Mouse (Mus musculus) hindbrain, postnatal 0 days (tissue): ENCODE measurements around the gene Trpm8. TPM values are rescaled to one million over a fixed set of nuclear protein-coding genes. Genes with fewer than 3 reads are reported as not detected.
A peak's percentile ranks its signal among the peaks of the same experiment; 100 is the strongest.

ENCODE experiments used
- ATAC-seq: fragments of 200-750 bp; cut with Nextera tagmentation; 2 replicates; pipeline ENCODE4 v1.8.0; 2017; ENCODE audit warnings: mild to moderate bottlenecking, moderate TSS enrichment, moderate library complexity
- DNase-seq: peaks from one replicate; pipeline ENCODE4 v3.0.0-alpha.2; 2015; ENCODE audit warnings: low spot score
- H3K27ac ChIP-seq: fragments of 300-500 bp; sonication (generic); 2 replicates; pipeline ENCODE4 v1.5.1; 2014; ENCODE audit warnings: mild to moderate bottlenecking
- H3K27me3 ChIP-seq: fragments of 300-500 bp; sonication (generic); 2 replicates; pipeline ENCODE4 v1.6.1; 2014; ENCODE audit warnings: low read length, mixed read lengths; ENCODE audit not compliant: insufficient read depth
- H3K36me3 ChIP-seq: fragments of 300-500 bp; sonication (generic); 2 replicates; pipeline ENCODE4 v1.6.1; 2014; ENCODE audit warnings: low read length, mixed read lengths; ENCODE audit not compliant: insufficient read depth
- H3K4me1 ChIP-seq: fragments of 300-500 bp; sonication (generic); 2 replicates; pipeline ENCODE4 v1.6.1; 2014; ENCODE audit warnings: antibody characterized with exemption, low read length, mixed read lengths; ENCODE audit not compliant: insufficient read depth
- H3K4me2 ChIP-seq: fragments of 300-500 bp; sonication (generic); 2 replicates; pipeline ENCODE4 v1.6.1; 2014; ENCODE audit warnings: low read depth, mild to moderate bottlenecking, low read length, moderate library complexity, mixed read lengths
- H3K4me3 ChIP-seq: fragments of 300-500 bp; sonication (generic); 2 replicates; pipeline ENCODE4 v1.5.1; 2014; ENCODE audit warnings: low read length
- H3K9ac ChIP-seq: fragments of 300-500 bp; sonication (generic); replicated peaks from 2 replicates; pipeline ENCODE4 v1.6.1; 2014; ENCODE audit warnings: mild to moderate bottlenecking, low read length, moderate library complexity, mixed read lengths
- H3K9me3 ChIP-seq: fragments of 300-500 bp; sonication (generic); 2 replicates; pipeline ENCODE4 v1.6.1; 2016; ENCODE audit warnings: low read length, mixed read lengths
- CTCF ChIP-seq: IDR thresholded peaks from 2 replicates; pipeline ENCODE4 v1.5.1; 2016; ENCODE audit warnings: antibody characterized with exemption, control low read depth, low read depth
- WGBS: fragments of 180-500 bp; shearing (Covaris S2); extraction: QIAGEN DNeasy Blood & Tissue Kit; methylation state at CpG from one replicate; pipeline ENCODE4 v1.1.7; 2014; 5-methylcytosine and 5-hydroxymethylcytosine counted together
- polyA plus RNA-seq: library from polyadenylated mRNA; unstranded; fragments of >200 nt; fragmentation: Nextera tagmentation; extraction: Ambion mirVana; gene quantifications from 2 replicates; pipeline ENCODE4 v1.2.1, GENCODE M21; 2015
- total RNA-seq: library from RNA; depleted of rRNA; stranded (reverse); fragments of >200 nt; gene quantifications from 2 replicates; pipeline ENCODE4 v1.2.3, GENCODE M21; 2014; rRNA removed

Trpm8 gene
- total RNA-seq (0.05 and 0.14 TPM in 2 replicates), polyA plus RNA-seq (0.11 and 0.15 TPM in 2 replicates)

DNA sequence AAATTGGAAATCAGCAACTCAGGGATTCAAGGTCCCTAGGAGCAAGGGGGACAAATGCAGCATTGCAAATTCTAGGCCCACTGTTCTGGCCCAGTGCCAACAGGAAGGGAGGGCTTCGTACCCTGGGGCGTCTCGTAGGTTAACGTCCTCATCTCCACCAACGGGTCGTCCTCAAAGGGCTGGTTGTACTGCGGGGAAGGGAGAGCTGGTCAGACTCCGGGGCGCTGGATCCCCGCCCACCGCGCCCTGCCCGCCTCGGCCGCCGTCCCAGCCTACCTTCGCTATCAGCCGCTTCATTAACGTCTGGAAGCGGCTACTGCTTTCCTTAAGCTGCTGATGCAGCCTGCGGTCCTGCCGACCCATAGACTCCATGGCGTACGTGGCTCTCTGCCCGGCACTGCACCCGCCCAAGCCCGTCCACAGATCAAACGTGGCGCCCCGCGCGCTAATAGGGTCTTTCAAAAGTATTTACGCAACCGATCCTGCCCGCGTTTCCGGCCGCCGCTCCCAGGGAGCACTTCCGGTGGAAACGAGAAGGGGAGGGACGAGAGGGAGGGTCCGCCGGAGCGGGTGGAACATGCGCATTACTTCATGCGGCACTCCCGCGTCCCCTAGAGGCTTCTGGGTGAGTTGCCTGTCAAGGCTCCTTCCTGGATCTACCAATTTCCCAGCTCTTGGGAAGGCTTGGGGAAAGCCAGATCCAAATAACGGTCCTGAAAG lies at the start of gene Trpm8, which contains the start of gene Hjurp:
Gene Trpm8, plus strand, starts transcription at position 564 of the 720 bp plus-strand sequence.
Gene Hjurp, minus strand, starts transcription at position 536 of the 720 bp plus-strand sequence.
- peak within 1 kb of the TSS; percentile 72 for H3K27ac ChIP-seq
- H3K9me3 ChIP-seq: no peaks in the 10 kb centered on the region; the same call in 1 of the 2 replicates
- no peaks in the 10 kb centered on the region for H3K27me3 ChIP-seq
- ATAC-seq: peak; percentile 98
- 1% methylated on average over 50 of the region's 50 CpGs for WGBS
- peak within 1 kb of the TSS; percentile 60 for H3K4me2 ChIP-seq
- peak within 1 kb of the TSS; percentile 53 for H3K4me3 ChIP-seq
- TF ChIP-seq CTCF: peak; percentile 100
- peaks cover 22% of the 10 kb centered on the region for H3K36me3 ChIP-seq
- H3K9ac ChIP-seq: peak within 1 kb of the TSS; percentile 61
- H3K4me1 ChIP-seq: peaks cover 19% of the 10 kb centered on the region
- DNase-seq: peak; percentile 100

DNA sequence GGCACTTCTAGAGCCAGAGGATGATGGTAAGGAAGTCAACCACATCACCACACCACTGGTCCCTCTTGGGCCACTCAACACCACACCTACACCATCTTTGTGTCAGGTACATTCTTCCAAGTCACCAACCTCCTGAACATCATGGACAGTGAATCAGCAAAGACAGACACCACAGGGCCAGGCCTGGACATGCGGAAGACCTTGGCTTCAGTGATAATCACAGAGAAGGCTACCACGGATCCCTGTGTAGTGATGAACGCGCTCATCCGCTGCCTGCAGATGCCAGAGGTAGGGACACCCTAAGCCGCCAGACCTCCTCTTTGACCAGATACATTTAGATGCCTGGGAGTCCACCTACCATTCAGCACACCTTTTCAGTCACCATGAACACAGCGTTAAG lies 49.3 kb upstream of the Trpm8 start:
- WGBS: 68% methylated on average over 7 of the region's 7 CpGs
- DNase-seq (no peak), ATAC-seq (no peak)
- Histone ChIP-seq H3K9me3 (peaks cover 78% of the 10 kb centered on the region), H3K4me3 (no peak overlapping the region), H3K4me1 (no peaks in the 10 kb centered on the region), H3K4me2 (no peak overlapping the region), H3K36me3 (no peaks in the 10 kb centered on the region), H3K9ac (no peak overlapping the region), H3K27ac (no peak overlapping the region), H3K27me3 (no peaks in the 10 kb centered on the region)
- no peak for TF ChIP-seq CTCF

DNA sequence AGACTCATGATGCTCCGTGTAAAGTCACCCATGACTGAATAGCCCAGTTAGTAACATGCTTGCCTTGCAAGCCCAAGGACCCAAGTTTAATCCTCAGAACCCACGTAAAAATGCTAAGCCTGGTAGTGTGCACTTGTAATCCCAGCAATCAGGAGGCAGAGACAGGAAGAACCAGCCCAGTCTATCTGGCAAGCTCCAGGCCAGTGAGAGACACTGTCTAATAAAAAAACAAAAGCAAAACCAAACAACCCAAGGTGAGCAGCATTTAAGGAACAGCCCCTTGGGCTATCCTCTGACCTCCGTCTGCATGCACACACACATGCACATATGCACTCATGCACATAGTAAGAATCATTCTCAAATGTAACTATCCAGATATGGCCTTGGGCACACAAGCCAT lies 47.9 kb upstream of the Trpm8 start:
- H3K36me3 ChIP-seq: no peaks in the 10 kb centered on the region
- ATAC-seq: no peak
- TF ChIP-seq CTCF: no peak
- H3K4me3 ChIP-seq: no peak overlapping the region
- no peaks in the 10 kb centered on the region for H3K27me3 ChIP-seq
- H3K4me2 ChIP-seq: no peak overlapping the region
- H3K4me1 ChIP-seq: no peaks in the 10 kb centered on the region
- WGBS: 79% methylated on average over 3 of the region's 3 CpGs
- DNase-seq: no peak
- H3K27ac ChIP-seq: no peak overlapping the region
- H3K9ac ChIP-seq: no peak overlapping the region
- peaks cover 93% of the 10 kb centered on the region for H3K9me3 ChIP-seq

DNA sequence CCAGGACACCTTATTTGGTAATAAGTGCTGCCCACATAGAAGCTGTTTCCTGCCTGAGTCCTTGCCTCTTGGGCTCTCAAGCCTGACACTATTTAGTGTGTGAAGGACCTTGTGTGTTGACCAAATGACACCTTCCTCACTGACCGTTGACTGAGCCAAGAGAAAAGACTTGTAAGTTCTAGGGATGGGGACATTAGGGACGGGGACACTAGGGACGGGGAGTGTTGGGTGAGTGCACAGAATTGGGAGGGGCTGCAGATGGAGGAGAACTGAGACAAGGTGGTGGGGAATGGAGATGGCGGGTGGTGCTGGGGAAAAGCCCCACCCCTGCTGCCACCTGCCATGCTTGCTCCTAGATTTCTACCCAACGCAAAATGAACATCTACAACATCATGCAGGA lies 47.5 kb upstream of the Trpm8 start:
- no peak for DNase-seq
- no peak overlapping the region for H3K4me3 ChIP-seq
- no peaks in the 10 kb centered on the region for H3K27me3 ChIP-seq
- ATAC-seq: no peak
- H3K9me3 ChIP-seq: peaks cover 97% of the 10 kb centered on the region
- no peak overlapping the region for H3K9ac ChIP-seq
- no peak overlapping the region for H3K27ac ChIP-seq
- 83% methylated on average over 5 of the region's 5 CpGs for WGBS
- TF ChIP-seq CTCF: no peak
- H3K4me2 ChIP-seq: no peak overlapping the region
- H3K36me3 ChIP-seq: no peaks in the 10 kb centered on the region
- H3K4me1 ChIP-seq: no peaks in the 10 kb centered on the region

DNA sequence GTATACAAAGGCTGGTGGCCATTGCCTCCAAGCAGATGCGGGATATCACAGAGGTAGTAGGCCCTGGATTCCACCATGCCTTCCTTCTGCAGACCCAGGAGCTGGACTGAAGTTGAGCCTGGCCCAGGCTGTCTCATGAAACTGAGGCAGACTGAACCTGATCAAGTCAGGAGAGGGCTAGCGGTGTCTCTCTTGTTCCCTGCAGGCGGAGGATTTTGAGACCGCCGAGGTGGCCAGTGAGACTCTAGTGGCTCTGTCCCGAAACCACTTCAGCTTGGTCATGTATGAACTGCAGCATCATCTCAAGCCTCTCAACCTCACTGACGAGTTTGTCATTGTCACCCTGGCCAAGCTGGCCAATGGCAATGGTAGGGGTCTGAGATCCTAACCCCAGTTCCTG lies 47.0 kb upstream of the Trpm8 start:
- 73% methylated on average over 7 of the region's 7 CpGs for WGBS
- H3K4me2 ChIP-seq: no peak overlapping the region
- no peaks in the 10 kb centered on the region for H3K4me1 ChIP-seq
- no peak for TF ChIP-seq CTCF
- H3K27me3 ChIP-seq: no peaks in the 10 kb centered on the region
- no peak overlapping the region for H3K4me3 ChIP-seq
- H3K36me3 ChIP-seq: no peaks in the 10 kb centered on the region
- ATAC-seq (no peak), DNase-seq (no peak)
- H3K9ac ChIP-seq: no peak overlapping the region
- H3K27ac ChIP-seq: no peak overlapping the region
- H3K9me3 ChIP-seq: peaks cover 99% of the 10 kb centered on the region

DNA sequence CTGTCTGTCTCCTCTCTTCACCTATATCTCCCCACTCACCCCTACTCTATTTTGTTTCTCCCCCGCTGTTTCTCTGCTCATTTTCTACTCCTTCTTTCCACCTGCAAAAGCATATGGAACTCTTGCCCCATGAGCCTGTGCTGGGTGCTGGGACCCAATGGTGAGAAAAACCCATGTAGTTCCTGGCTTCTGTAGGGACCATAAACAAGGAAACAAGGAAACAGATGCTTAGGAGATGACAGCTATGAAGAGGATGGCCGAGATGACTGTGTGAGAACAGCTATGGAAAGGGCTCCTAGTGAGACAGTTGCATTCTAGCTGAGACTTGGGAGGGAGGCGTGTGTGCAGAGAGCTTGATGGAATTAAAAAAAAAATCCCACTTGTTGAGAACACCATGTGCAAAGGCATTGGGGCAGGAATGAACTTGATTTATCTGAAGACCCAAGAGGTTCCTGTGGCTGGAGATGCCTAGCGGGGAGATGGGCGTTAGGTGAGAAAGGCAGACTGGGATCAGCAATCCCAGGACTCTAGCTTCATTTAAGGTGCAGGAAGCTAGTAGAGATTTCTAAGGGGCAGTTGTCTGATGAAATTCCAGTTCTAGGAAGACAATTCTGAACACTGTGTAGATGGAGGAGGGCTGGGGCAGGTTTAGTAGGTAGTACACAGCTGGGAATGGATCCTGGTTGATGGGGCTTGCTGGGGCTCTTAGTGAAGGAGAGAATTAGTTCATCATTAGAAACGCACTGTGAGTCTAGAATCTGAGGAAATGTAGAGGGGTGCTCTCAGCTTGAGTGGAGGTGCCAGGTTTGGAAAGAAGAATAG lies 46.3 kb upstream of the Trpm8 start:
- Histone ChIP-seq H3K9ac (no peak overlapping the region), H3K27me3 (no peaks in the 10 kb centered on the region), H3K4me3 (no peak overlapping the region), H3K36me3 (no peaks in the 10 kb centered on the region), H3K9me3 (peaks cover 99% of the 10 kb centered on the region), H3K27ac (no peak overlapping the region), H3K4me2 (no peak overlapping the region), H3K4me1 (no peaks in the 10 kb centered on the region)
- ATAC-seq (no peak), DNase-seq (no peak)
- WGBS: 77% methylated on average over 6 of the region's 6 CpGs
- TF ChIP-seq CTCF: no peak
